Mouse (Mus musculus): ENCODE measurements around the gene Kti12.

- TF ChIP-seq POLR2A (IDR thresholded peaks at IDR 0.05; ENCODE audit: borderline replicate concordance, extremely low read depth, insufficient read depth, insufficient read length, poor library complexity, severe bottlenecking): no peak
- TF ChIP-seq CTCF (IDR thresholded peaks at IDR 0.05; ENCODE audit: borderline replicate concordance, extremely low read depth, insufficient read depth, insufficient read length): no peak
These were observed 19.2 kb downstream of the Kti12 start for GRCm38 (mm10) chr4:108866806-108867205.
